In the genomic region with DNA sequence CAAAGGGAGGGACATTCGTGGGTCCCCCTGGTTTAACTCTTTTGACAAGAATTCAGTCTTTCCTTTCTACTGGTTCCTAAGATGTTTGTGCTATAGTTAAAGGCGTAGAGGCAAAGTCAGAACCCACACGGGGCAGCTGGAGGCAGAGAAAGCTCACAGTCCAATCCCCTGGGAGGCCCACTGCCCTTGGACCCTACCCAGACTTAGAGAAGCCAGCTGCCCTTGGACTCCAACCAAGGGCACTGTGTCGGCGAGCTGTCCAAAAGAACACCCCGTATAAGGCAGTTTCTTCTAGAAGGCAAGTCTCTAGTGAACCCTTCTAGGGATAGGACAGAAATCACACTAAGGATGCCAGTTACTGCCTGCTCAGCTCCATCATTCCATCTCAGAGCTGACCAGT, we compare ENCODE assay signal across 11 mouse cellular contexts. TPM values are rescaled to one million over a fixed set of nuclear protein-coding genes. Genes with fewer than 3 reads are reported as not detected.
DNase-seq lines count a peak whose midpoint lies in the region; ATAC-seq and TF ChIP-seq lines count a peak whose summit lies in the region.
"Had no signal": no experiment of that assay in that cellular context is flagged by ENCODE, and none has a peak within 500 bp of the region (broad histone marks: within the 10 kb centered on the region; RNA-seq: fewer than 3 reads in every experiment).

No protein-coding gene starts in this region.

- peak; percentile 57 to 69 for DNase-seq in heart, adult 9 months (ENCODE audit: low spot score in 2 of 2)
- DNase-seq in heart, embryonic 10.5 days (ENCODE audit: low spot score): no peak
- no peak for DNase-seq in kidney, postnatal 0 days (ENCODE audit: low spot score)
- peak; percentile 45 for DNase-seq in skeletal muscle tissue, adult 2 months (ENCODE audit: low read depth, low spot score)
- DNase-seq in thymus, postnatal 36 days: no peak
- DNase-seq in frontal cortex, postnatal 14 days (ENCODE audit: low spot score in 2 of 2): no peak
- DNase-seq in embryo, embryonic 11 days: no peak

- no peaks in the 10 kb centered on the region for H3K36me3 ChIP-seq in heart, embryonic 10.5 days
- 0 out of 2 replicates have a peak, but pooled peaks cover 13% of the 10 kb centered on the region for H3K36me3 ChIP-seq in kidney, postnatal 0 days (ENCODE audit: insufficient read depth, low read length)
- H3K36me3 ChIP-seq: forebrain, embryonic 15.5 days; hindbrain, embryonic 15.5 days had no signal

- peaks cover 37% of the 10 kb centered on the region for H3K27me3 ChIP-seq in heart, embryonic 10.5 days (ENCODE audit: insufficient read depth, poor library complexity, severe bottlenecking)
- no peaks in the 10 kb centered on the region for H3K27me3 ChIP-seq in kidney, postnatal 0 days (ENCODE audit: insufficient read depth, low read length)
- H3K27me3 ChIP-seq: hindbrain, embryonic 15.5 days had no signal

- H3K9ac ChIP-seq in kidney, postnatal 0 days (ENCODE audit: low read depth, low read length): 0 out of 2 replicates have a peak overlapping the region, but pooled peaks have one; percentile 6
- H3K9ac ChIP-seq: forebrain, embryonic 15.5 days; hindbrain, embryonic 15.5 days had no signal

- H3K4me2 ChIP-seq in kidney, postnatal 0 days (ENCODE audit: low read length): no peak overlapping the region
- H3K4me2 ChIP-seq: forebrain, embryonic 15.5 days; hindbrain, embryonic 15.5 days had no signal

- 71% methylated on average over 6 of the region's 6 CpGs for WGBS in heart, embryonic 10.5 days
- 49% methylated on average over 6 of the region's 6 CpGs for WGBS in kidney, postnatal 0 days

- TF ChIP-seq CTCF in kidney, postnatal 0 days (IDR thresholded peaks at IDR 0.05; ENCODE audit: low read depth): no peak

- peaks cover 16% of the 10 kb centered on the region for H3K4me1 ChIP-seq in heart, embryonic 10.5 days
- H3K4me1 ChIP-seq in brown adipose tissue, adult 24 weeks (ENCODE audit: control insufficient read depth, insufficient read depth, insufficient read length, low read length): peaks cover 25% of the 10 kb centered on the region
- H3K4me1 ChIP-seq in kidney, postnatal 0 days (replicated peaks; ENCODE audit: insufficient read depth, low read length): peaks cover 38% of the 10 kb centered on the region
- H3K4me1 ChIP-seq: forebrain, embryonic 15.5 days; hindbrain, embryonic 15.5 days had no signal

- H3K4me3 ChIP-seq in heart, embryonic 10.5 days: no peak overlapping the region
- no peak overlapping the region for H3K4me3 ChIP-seq in brown adipose tissue, adult 24 weeks (ENCODE audit: insufficient read depth, low read depth, low read length)
- no peak overlapping the region for H3K4me3 ChIP-seq in kidney, postnatal 0 days (replicated peaks; ENCODE audit: low read depth, low read length)
- H3K4me3 ChIP-seq: forebrain, embryonic 15.5 days; hindbrain, embryonic 15.5 days had no signal

- H3K27ac ChIP-seq in heart, embryonic 10.5 days: no peak overlapping the region
- peak overlapping the region; percentile 46; the same call in 1 of the 2 replicates for H3K27ac ChIP-seq in brown adipose tissue, adult 24 weeks (replicated peaks; ENCODE audit: low read depth, low read length)
- peak overlapping the region; percentile 76 for H3K27ac ChIP-seq in kidney, postnatal 0 days
- H3K27ac ChIP-seq: forebrain, embryonic 15.5 days; hindbrain, embryonic 15.5 days had no signal

- no peaks in the 10 kb centered on the region for H3K9me3 ChIP-seq in heart, embryonic 10.5 days
- H3K9me3 ChIP-seq in kidney, postnatal 0 days (replicated peaks; ENCODE audit: low read length): no peaks in the 10 kb centered on the region
- H3K9me3 ChIP-seq: forebrain, embryonic 15.5 days; hindbrain, embryonic 15.5 days had no signal

- ATAC-seq in kidney, postnatal 0 days (replicated peaks; ENCODE audit: low FRiP score, low read depth): no peak
- ATAC-seq: CD4-positive, CD25-positive, alpha-beta regulatory T cell, adult 4 months; forebrain, embryonic 15.5 days had no signal

RNA-seq across cellular contexts. Expression of gene Igfbp7, which starts 7.0 kb away (rescaled TPM):
- 16.6 and 25.7 TPM in 2 replicates for polyA plus RNA-seq in heart, embryonic 10.5 days (2016; fragmentation: Nextera tagmentation; extraction: Ambion mirVana)
- polyA plus RNA-seq in brown adipose tissue, adult 24 weeks (2012; ENCODE audit: insufficient read depth, insufficient read length, missing spikeins): 85.5 and 137 TPM in 2 replicates
- 1,308 and 1,398 TPM in 2 replicates for polyA plus RNA-seq in kidney, postnatal 0 days (2015; fragmentation: Nextera tagmentation; extraction: Ambion mirVana)

Comparison
In these comparisons a context has a peak if more than half of its experiments do, and no peak if none do; other contexts are left out.
1. DNase-seq: peak in heart, adult 9 months (2 of 2) and skeletal muscle tissue, adult 2 months (single experiment); none in heart, embryonic 10.5 days (single experiment), kidney, postnatal 0 days (single experiment), thymus, postnatal 36 days (0 of 2), frontal cortex, postnatal 14 days (0 of 2) and embryo, embryonic 11 days (single experiment).